Mouse (Mus musculus): Measurements from ENCODE around the gene Snrpf. TPM values are rescaled to one million over a fixed set of nuclear protein-coding genes. Genes with fewer than 3 reads are reported as not detected.

Gene Snrpf
- 13.1 and 46.4 TPM in 2 replicates for polyA plus RNA-seq (2012; rRNA removed; ENCODE audit: low replicate concordance)

GRCm38 (mm10) chr10:93589281-93589848, at the start of gene Snrpf:
Gene Snrpf, minus strand, starts transcription at chr10:93589706.

GRCm38 (mm10) chr10:93540431-93541210, 48.9 kb downstream of the Snrpf start, which contains the start of gene Ccdc38:
Gene Ccdc38, plus strand, starts transcription at chr10:93540632.

GRCm38 (mm10) chr10:93539775-93540430, 49.6 kb downstream of the Snrpf start, which contains the start of gene Amdhd1:
Gene Amdhd1, minus strand, starts transcription at chr10:93540033.

Other genes starting within 250 kb of the Snrpf start
- gene Lta4h, start 136.3 kb downstream of the Snrpf start, polyA plus RNA-seq (2012; rRNA removed; ENCODE audit: low replicate concordance): 55.1 and 92.3 TPM in 2 replicates
- gene Hal, start 100.9 kb downstream of the Snrpf start, polyA plus RNA-seq (2012; rRNA removed; ENCODE audit: low replicate concordance): 0.18 and 0.33 TPM in 2 replicates
- gene Amdhd1, start 49.7 kb downstream of the Snrpf start, polyA plus RNA-seq (2012; rRNA removed; ENCODE audit: low replicate concordance): 0.06 and 0.71 TPM in 2 replicates
- not detected in 2 replicates for gene Ccdc38, start 49.1 kb downstream of the Snrpf start, polyA plus RNA-seq (2012; rRNA removed; ENCODE audit: low replicate concordance)
- gene Ntn4, start 51.0 kb upstream of the Snrpf start, polyA plus RNA-seq (2012; rRNA removed; ENCODE audit: low replicate concordance): 6.2 and 13.3 TPM in 2 replicates
- not detected in 2 replicates for gene Usp44, start 241.8 kb upstream of the Snrpf start, polyA plus RNA-seq (2012; rRNA removed; ENCODE audit: low replicate concordance)